Mouse (Mus musculus) ES-Bruce4 (cell line): ENCODE results near the gene Rpl32.

Experiments
- CTCF ChIP-seq: IDR thresholded peaks from one replicate; pipeline ENCODE4 v1.8.1; 2011; ENCODE audit warnings: low read depth, low read length
- EP300 ChIP-seq: IDR thresholded peaks from 2 replicates; pipeline ENCODE4 v1.6.1; 2011; ENCODE audit warnings: low read depth, low read length; ENCODE audit not compliant: insufficient read depth

DNA sequence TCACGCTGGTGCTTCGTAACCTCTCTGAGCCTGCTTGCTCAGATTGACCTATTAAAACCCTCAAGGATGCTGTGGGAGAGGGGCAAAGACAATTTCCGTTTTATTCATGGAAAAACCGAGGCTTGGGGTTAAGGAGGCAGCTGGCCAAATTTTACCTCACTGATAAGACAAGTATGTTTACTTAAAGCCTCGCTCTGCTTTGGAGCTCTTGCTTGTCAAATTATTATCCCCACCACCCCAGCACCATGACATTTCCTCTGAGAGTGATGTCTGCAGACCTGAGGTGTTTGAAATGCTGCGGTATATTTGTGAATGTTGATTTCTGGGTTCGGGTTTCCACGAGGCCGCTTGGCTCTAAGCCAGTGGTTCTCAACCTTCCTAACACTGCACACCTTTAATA, 32.2 kb downstream of the Rpl32 start:
- TF ChIP-seq CTCF: no peak
- TF ChIP-seq EP300: no peak
